Mouse (Mus musculus): ENCODE results near the gene Iqsec1. TPM values are rescaled to one million over a fixed set of nuclear protein-coding genes. Genes with fewer than 3 reads are reported as not detected.

The Iqsec1 gene
- polyA plus RNA-seq, 1 experiment from 2014 or later = 9.8 TPM

DNA sequence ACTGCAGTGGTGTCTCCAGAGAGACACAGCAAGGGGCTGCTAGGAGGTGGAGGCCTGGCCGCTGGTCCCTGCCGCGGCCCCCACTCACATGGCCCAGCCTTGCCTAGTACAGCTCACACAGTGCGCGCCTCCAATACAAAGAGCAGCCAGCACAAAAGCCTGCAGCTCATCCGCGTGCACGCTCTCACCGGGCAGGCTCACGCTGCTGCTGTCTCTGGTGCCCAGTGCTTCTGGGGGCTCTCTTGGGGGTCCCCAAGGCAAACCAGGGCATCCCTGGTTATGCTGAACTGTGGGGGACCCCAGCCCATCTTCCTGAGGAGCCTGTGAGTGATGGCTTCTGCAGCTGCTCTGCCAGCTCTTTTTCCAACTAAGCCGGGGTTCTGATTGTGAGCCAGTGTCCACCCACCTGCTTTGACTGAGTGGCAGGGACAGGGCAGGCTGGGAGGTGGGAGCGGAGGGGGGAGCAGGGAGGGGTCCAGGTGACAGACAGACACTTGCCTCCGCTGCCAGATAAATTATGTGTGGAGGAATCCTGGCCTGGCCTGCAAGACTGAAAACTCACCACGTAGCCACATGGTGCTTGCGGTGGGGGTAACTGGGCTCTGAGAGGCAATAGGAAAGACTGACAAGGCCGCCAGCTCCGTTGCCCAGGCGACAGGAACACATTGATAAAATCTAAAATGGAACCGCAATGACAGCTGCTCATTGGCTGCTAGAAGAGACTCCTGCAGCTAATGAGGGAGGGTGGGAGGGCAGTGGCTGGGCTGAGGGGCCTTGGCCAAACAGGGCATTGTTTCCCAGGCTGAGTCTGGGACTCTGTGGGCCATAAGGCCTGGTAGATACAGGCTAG is 206.3 kb downstream of the Iqsec1 start:
- 47% methylated on average over 19 of the region's 19 CpGs for WGBS
- Histone ChIP-seq H3K4me2 (no peak overlapping the region), H3K9ac (replicated peaks) (peak overlapping the region; percentile 40; the same call in 1 of the 2 replicates), H3K27ac (peak overlapping the region; percentile 82), H3K4me3 (replicated peaks) (no peak overlapping the region), H3K27me3 (no peaks in the 10 kb centered on the region; the same call in 1 of the 2 replicates), H3K36me3 (no peaks in the 10 kb centered on the region), H3K9me3 (no peaks in the 10 kb centered on the region), H3K4me1 (replicated peaks) (peaks cover 40% of the 10 kb centered on the region)
- peak; percentile 64; the same call in 1 of the 2 replicates for ATAC-seq (ENCODE audit: insufficient number of reproducible peaks, insufficient read depth, low FRiP score, low TSS enrichment, low read depth)

DNA sequence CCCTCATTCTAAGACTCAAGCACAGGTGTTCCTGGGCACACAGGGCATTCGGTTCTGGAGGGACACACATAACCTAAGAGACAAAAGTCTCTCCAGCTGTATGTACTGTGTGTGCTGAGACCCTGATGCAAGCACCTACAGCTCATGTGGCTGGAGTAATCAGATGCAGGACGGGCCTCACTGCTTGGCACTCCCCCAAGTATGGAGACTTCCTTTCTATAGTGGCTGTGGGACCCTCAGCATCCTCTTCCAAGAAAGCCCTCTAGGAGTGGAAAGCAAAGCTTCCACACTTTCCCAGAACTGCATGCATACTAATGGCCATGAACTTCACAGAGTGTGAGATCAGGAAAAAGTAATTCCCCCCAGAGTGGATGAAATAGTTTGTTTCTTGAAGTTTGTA is 208.0 kb downstream of the Iqsec1 start:
- no peak overlapping the region for H3K4me3 ChIP-seq (replicated peaks)
- H3K4me1 ChIP-seq (replicated peaks) = peaks cover 33% of the 10 kb centered on the region
- no peaks in the 10 kb centered on the region for H3K36me3 ChIP-seq
- H3K4me2 ChIP-seq = no peak overlapping the region
- H3K27me3 ChIP-seq = no peaks in the 10 kb centered on the region; the same call in 1 of the 2 replicates
- no peak for ATAC-seq (ENCODE audit: insufficient number of reproducible peaks, insufficient read depth, low FRiP score, low TSS enrichment, low read depth)
- WGBS = 70% methylated on average over 2 of the region's 2 CpGs
- H3K9ac ChIP-seq (replicated peaks) = no peak overlapping the region
- no peaks in the 10 kb centered on the region for H3K9me3 ChIP-seq
- no peak overlapping the region for H3K27ac ChIP-seq

DNA sequence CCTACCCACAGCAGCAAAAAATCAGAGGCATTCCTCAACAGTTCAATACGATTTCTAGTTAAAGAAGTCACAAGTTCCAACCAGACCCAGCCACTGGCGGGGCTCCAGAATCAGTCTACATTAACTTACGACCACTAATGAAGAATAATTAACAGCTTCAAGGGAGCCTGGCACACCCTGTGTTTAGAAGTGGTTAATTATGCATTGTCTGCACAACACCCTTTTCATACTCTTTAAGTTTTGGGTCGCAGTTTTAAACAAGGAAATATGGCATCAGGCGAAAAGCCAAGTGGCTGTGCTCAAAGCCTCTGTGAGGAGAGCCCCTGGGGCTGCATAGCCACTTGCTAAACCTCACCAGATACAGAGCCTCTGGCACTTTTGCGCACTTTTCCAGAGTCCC is 209.6 kb downstream of the Iqsec1 start:
- no peaks in the 10 kb centered on the region for H3K9me3 ChIP-seq
- no peak for ATAC-seq (ENCODE audit: insufficient number of reproducible peaks, insufficient read depth, low FRiP score, low TSS enrichment, low read depth)
- no peaks in the 10 kb centered on the region for H3K27me3 ChIP-seq
- no peak overlapping the region for H3K4me2 ChIP-seq
- no peaks in the 10 kb centered on the region for H3K36me3 ChIP-seq
- no peak overlapping the region for H3K9ac ChIP-seq (replicated peaks)
- H3K27ac ChIP-seq = no peak overlapping the region
- no peak overlapping the region for H3K4me3 ChIP-seq (replicated peaks)
- WGBS = 49% methylated on average over 6 of the region's 6 CpGs
- peaks cover 26% of the 10 kb centered on the region for H3K4me1 ChIP-seq (replicated peaks)

DNA sequence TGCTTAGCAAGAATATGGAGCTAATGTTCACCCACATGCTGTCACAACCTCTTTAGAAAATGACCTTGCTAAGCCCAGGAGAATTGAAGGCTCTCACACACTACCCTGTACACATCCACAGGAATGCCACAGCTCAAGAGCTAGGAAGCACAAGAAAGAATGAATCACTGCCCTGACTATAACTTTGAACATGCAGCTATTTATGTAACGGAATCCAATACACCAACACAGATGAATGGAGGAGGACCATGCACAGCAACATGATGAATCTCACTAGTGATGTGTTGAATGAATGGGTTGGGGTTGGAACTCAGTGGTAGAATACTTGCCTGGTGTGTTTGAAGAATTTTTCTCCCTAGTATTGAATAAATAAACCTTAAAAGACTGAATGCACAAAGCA is 211.2 kb downstream of the Iqsec1 start:
- 89% methylated on average over 1 of the region's 1 CpGs for WGBS
- peaks cover 18% of the 10 kb centered on the region for H3K4me1 ChIP-seq (replicated peaks)
- ATAC-seq (ENCODE audit: insufficient number of reproducible peaks, insufficient read depth, low FRiP score, low TSS enrichment, low read depth) = no peak
- no peak overlapping the region for H3K4me2 ChIP-seq
- no peaks in the 10 kb centered on the region for H3K36me3 ChIP-seq
- H3K4me3 ChIP-seq (replicated peaks) = no peak overlapping the region
- no peak overlapping the region for H3K27ac ChIP-seq
- no peaks in the 10 kb centered on the region for H3K9me3 ChIP-seq
- no peak overlapping the region for H3K9ac ChIP-seq (replicated peaks)
- H3K27me3 ChIP-seq = no peaks in the 10 kb centered on the region

DNA sequence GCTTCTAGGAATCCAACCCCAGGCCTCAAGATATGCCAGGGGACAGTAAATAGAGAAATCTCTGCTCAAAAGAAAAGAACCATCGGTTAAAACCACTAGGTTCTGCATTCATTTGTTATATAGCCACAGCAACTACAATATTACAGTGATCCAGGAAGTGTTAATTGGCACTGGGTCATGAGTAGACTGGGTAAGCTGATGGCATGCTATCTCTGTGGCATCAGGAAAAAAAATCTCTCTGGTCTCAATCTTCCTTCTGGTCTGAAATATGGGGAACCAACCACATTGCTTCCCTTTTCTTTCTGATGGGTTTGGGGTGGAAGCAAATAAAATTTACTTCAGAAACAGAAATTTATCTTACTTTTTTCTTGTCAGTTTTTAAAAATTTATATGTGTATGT is 212.9 kb downstream of the Iqsec1 start:
- WGBS = 85% methylated on average over 1 of the region's 1 CpGs
- no peak overlapping the region for H3K4me3 ChIP-seq (replicated peaks)
- H3K36me3 ChIP-seq = no peaks in the 10 kb centered on the region
- peaks cover 3% of the 10 kb centered on the region for H3K4me1 ChIP-seq (replicated peaks)
- no peaks in the 10 kb centered on the region for H3K9me3 ChIP-seq
- H3K4me2 ChIP-seq = no peak overlapping the region
- no peak overlapping the region for H3K27ac ChIP-seq
- no peak for ATAC-seq (ENCODE audit: insufficient number of reproducible peaks, insufficient read depth, low FRiP score, low TSS enrichment, low read depth)
- H3K27me3 ChIP-seq = no peaks in the 10 kb centered on the region
- H3K9ac ChIP-seq (replicated peaks) = no peak overlapping the region

DNA sequence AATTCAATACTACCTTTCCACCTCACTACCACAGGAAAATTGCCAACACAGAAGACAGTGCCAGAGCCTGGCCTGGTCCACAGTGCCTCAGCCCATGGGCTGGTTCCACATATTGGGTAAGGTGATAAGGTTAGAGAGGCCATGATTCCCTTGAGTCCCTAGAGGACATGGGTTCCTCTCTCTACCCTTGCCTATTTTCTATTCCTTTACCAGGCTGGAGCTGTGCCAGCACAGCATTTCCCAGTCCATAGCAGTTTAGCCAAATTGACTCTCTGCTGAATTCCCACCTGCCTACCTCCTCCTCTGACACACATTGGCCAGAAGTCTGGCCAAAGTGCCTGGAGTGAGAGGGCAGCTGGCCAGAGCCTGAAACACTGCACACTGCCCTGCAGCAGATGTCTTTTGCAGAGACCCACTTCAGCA is 214.7 kb downstream of the Iqsec1 start:
- Histone ChIP-seq H3K27ac (no peak overlapping the region), H3K4me1 (replicated peaks) (no peaks in the 10 kb centered on the region; the same call in 1 of the 2 replicates), H3K4me3 (replicated peaks) (no peak overlapping the region), H3K9ac (replicated peaks) (no peak overlapping the region), H3K36me3 (no peaks in the 10 kb centered on the region), H3K4me2 (no peak overlapping the region), H3K27me3 (no peaks in the 10 kb centered on the region), H3K9me3 (no peaks in the 10 kb centered on the region)
- ATAC-seq (ENCODE audit: insufficient number of reproducible peaks, insufficient read depth, low FRiP score, low TSS enrichment, low read depth) = no peak

DNA sequence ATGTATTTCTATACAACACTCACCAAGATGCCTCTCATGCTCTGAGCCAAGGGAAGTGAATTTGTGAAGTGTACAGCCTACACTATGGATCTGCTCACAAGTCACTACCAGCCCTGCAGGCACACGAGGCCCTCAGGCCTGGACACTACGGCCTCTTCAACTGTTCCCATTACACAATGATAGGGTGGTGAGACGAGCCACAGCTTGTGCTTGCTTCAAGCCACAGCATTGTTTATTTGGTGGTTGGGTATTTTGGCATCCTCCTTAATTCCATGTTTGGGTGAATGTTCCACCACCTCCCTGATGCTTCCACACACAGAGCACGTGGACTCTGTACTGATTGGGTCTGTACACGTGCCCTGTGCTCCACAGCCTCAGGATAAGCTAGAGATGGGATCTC is 216.4 kb downstream of the Iqsec1 start:
- Histone ChIP-seq H3K4me2 (no peak overlapping the region), H3K27ac (no peak overlapping the region), H3K9me3 (no peaks in the 10 kb centered on the region), H3K4me3 (replicated peaks) (no peak overlapping the region), H3K4me1 (replicated peaks) (no peaks in the 10 kb centered on the region; the same call in 1 of the 2 replicates), H3K9ac (replicated peaks) (no peak overlapping the region), H3K27me3 (no peaks in the 10 kb centered on the region), H3K36me3 (no peaks in the 10 kb centered on the region)
- WGBS = 76% methylated on average over 5 of the region's 5 CpGs
- no peak for ATAC-seq (ENCODE audit: insufficient number of reproducible peaks, insufficient read depth, low FRiP score, low TSS enrichment, low read depth)

DNA sequence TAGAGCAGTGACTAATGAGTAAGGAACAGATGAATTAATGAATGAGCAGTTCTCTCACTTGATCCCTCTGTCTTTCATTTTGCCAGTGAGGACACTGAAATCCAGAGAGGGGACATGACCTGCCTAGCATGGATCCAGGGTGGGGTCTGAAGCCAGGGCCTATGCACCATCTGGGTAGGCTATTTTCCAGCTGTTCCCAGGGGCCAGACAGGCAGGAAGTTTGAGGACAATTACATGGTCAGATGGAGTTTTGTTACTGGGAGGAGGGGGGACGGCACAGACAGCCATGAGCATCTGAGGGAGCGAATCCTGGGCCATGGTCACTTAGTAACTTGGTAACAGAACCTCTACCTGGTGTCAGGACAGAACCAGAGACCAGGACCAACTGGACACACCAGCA is 220.0 kb downstream of the Iqsec1 start:
- ATAC-seq (ENCODE audit: insufficient number of reproducible peaks, insufficient read depth, low FRiP score, low TSS enrichment, low read depth) = no peak
- WGBS = 56% methylated on average over 2 of the region's 2 CpGs

DNA sequence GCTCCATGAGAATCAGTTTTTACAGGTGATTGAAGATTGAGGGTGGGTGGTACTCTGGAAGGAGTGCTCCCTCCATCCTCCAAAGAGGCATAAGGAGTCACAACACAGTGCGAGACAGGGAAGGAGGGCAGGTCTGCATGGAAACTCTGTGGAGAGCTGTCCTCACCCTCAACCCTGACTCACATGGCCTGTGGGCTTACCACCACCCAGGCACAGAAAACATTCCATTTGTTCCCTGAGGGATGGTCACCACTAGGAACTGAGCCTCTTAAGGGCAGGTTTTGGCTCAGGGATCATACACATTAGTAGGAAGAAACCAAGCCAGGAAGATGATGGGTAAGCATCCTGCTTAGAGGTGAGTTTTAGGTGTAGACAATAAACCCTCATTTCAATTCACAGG is 220.6 kb downstream of the Iqsec1 start:
- no peaks in the 10 kb centered on the region for H3K9me3 ChIP-seq
- no peak overlapping the region for H3K9ac ChIP-seq (replicated peaks)
- H3K4me1 ChIP-seq (replicated peaks) = peaks cover 11% of the 10 kb centered on the region
- no peak for ATAC-seq (ENCODE audit: insufficient number of reproducible peaks, insufficient read depth, low FRiP score, low TSS enrichment, low read depth)
- no peak overlapping the region for H3K4me2 ChIP-seq
- 76% methylated on average over 1 of the region's 1 CpGs for WGBS
- H3K36me3 ChIP-seq = no peaks in the 10 kb centered on the region
- no peak overlapping the region for H3K27ac ChIP-seq
- H3K4me3 ChIP-seq (replicated peaks) = no peak overlapping the region
- no peaks in the 10 kb centered on the region for H3K27me3 ChIP-seq

More for the DNA sequence above, 220.0 kb downstream of the Iqsec1 start:
- no peaks in the 10 kb centered on the region for H3K36me3 ChIP-seq
- no peak overlapping the region for H3K4me3 ChIP-seq (replicated peaks)
- peaks cover 11% of the 10 kb centered on the region for H3K4me1 ChIP-seq (replicated peaks)
- no peaks in the 10 kb centered on the region for H3K9me3 ChIP-seq
- no peak overlapping the region for H3K9ac ChIP-seq (replicated peaks)
- H3K4me2 ChIP-seq = no peak overlapping the region
- H3K27me3 ChIP-seq = no peaks in the 10 kb centered on the region
- H3K27ac ChIP-seq = no peak overlapping the region

DNA sequence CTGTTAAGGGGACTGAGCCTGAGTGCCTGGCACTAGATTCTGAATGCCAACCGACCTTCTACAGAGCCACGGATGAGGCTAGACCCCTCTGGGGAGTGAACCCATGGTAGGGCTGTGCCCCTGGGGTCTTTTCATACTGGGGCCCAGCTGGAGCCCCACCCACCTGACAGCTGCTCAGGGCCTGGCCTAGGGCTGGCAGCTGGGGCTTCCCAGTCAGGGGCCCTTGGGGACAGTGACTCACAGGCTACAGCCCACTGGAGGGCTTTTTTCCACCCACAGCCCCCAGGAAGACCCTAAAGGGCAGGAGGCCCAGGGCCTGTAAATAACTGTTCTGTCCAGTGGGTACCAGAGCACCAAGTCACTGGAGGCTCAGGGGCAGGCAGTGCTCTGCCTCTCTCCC is 223.7 kb downstream of the Iqsec1 start:
- Histone ChIP-seq H3K27me3 (no peaks in the 10 kb centered on the region), H3K4me3 (replicated peaks) (no peak overlapping the region), H3K4me1 (replicated peaks) (peaks cover 11% of the 10 kb centered on the region), H3K27ac (peak overlapping the region; percentile 2; the same call in 1 of the 2 replicates), H3K9ac (replicated peaks) (no peak overlapping the region), H3K9me3 (no peaks in the 10 kb centered on the region), H3K4me2 (no peak overlapping the region), H3K36me3 (no peaks in the 10 kb centered on the region)
- WGBS = 71% methylated on average over 2 of the region's 2 CpGs
- no peak for ATAC-seq (ENCODE audit: insufficient number of reproducible peaks, insufficient read depth, low FRiP score, low TSS enrichment, low read depth)

DNA sequence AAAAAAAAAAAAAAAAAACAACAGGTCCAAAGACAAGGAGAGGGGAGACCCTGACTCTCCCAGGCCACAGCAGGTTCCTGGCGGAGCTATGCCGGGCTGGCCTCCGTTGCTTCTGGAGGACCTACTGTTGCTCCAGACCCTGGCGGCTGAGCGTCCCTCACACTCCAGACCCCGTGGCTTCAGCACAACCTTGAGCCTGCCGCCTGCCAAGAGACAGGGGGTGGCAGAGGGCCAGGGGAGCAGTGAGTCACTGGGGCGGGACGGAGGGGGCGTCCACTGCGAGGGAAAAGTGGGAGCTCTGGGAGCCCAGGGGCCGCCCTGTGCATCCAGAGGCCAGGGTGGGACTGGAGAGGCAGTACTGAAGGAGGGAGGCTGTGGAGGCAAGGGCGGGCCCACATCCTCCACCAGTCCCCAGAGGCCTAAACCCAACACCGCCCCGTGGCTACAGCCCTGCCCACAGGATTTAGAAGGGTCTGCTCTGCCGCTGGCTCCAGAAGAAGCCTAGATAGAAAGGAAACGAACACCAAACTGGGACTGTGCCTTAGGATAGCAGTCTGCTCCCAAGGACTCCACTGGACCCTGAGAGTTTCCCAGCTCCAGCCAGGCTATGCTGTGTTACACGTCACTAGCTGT is 224.4 kb downstream of the Iqsec1 start:
- WGBS = 45% methylated on average over 18 of the region's 18 CpGs

More for the DNA sequence above, 224.4 kb downstream of the Iqsec1 start:
- no peak overlapping the region for H3K4me3 ChIP-seq (replicated peaks)
- H3K9ac ChIP-seq (replicated peaks) = no peak overlapping the region; the same call in 1 of the 2 replicates
- no peak for ATAC-seq (ENCODE audit: insufficient number of reproducible peaks, insufficient read depth, low FRiP score, low TSS enrichment, low read depth)
- H3K4me1 ChIP-seq (replicated peaks) = peaks cover 11% of the 10 kb centered on the region
- H3K36me3 ChIP-seq = no peaks in the 10 kb centered on the region
- H3K27ac ChIP-seq = peak overlapping the region; percentile 2; the same call in 1 of the 2 replicates
- H3K4me2 ChIP-seq = 0 out of 2 replicates have a peak overlapping the region, but pooled peaks have one; percentile 17
- H3K27me3 ChIP-seq = no peaks in the 10 kb centered on the region
- H3K9me3 ChIP-seq = no peaks in the 10 kb centered on the region
